Mouse (Mus musculus) urinary bladder, adult 2 months (tissue): ENCODE measurements around the gene Tmem88. TPM values are rescaled to one million over a fixed set of nuclear protein-coding genes. Genes with fewer than 3 reads are reported as not detected.

ENCODE experiments used
- DNase-seq: peaks from one replicate; pipeline ENCODE4 v3.0.0; 2022; ENCODE audit warnings: low spot score
- polyA plus RNA-seq: library from polyadenylated mRNA; depleted of rRNA; stranded (reverse); fragments of >200 nt; gene quantifications from 2 replicates; pipeline ENCODE4 v1.2.3, GENCODE M21; 2012

Tmem88 gene
- polyA plus RNA-seq, 1 experiment, result 11.5 TPM

GRCm38 (mm10) chr11:69404595-69405396 lies 6.8 kb upstream of the Tmem88 start:
- no peak for DNase-seq

GRCm38 (mm10) chr11:69403691-69404594 lies 5.9 kb upstream of the Tmem88 start:
- DNase-seq, result no peak

- DNase-seq, result no peak
Observed at GRCm38 (mm10) chr11:69401987-69402386, 4.0 kb upstream of the Tmem88 start.

GRCm38 (mm10) chr11:69401210-69401637 lies 3.2 kb upstream of the Tmem88 start:
- peak; percentile 72 for DNase-seq

GRCm38 (mm10) chr11:69400083-69400850 lies 2.2 kb upstream of the Tmem88 start:
- DNase-seq, result no peak

GRCm38 (mm10) chr11:69399201-69400082 lies 1.4 kb upstream of the Tmem88 start:
- no peak for DNase-seq

- DNase-seq, result no peak
Observed at GRCm38 (mm10) chr11:69398486-69399200, 609 bp upstream of the Tmem88 start.

GRCm38 (mm10) chr11:69397581-69398057 lies 415 bp downstream of the Tmem88 start:
- no peak for DNase-seq

- DNase-seq, result no peak
Observed at GRCm38 (mm10) chr11:69396772-69397171, 1.3 kb downstream of the Tmem88 start.

GRCm38 (mm10) chr11:69395634-69396373 lies 2.2 kb downstream of the Tmem88 start:
- peak; percentile 90 for DNase-seq

GRCm38 (mm10) chr11:69395235-69395633 lies 2.8 kb downstream of the Tmem88 start, which contains the start of the genes Naa38 and Cyb5d1:
Gene Naa38 (plus strand): TSS chr11:69395487.
Gene Cyb5d1 (minus strand): TSS chr11:69395631.
- peak; percentile 72 for DNase-seq

GRCm38 (mm10) chr11:69394591-69395167 lies 3.4 kb downstream of the Tmem88 start:
- peak; percentile 34 for DNase-seq

- DNase-seq, result no peak
Observed at GRCm38 (mm10) chr11:69390400-69391034, 7.5 kb downstream of the Tmem88 start.

- peak; percentile 32 for DNase-seq
Observed at GRCm38 (mm10) chr11:69389531-69390399, 8.3 kb downstream of the Tmem88 start.

- no peak for DNase-seq
Observed at GRCm38 (mm10) chr11:69388680-69389079, 9.4 kb downstream of the Tmem88 start.

GRCm38 (mm10) chr11:69386758-69387157 lies 11.3 kb downstream of the Tmem88 start:
- DNase-seq, result no peak

GRCm38 (mm10) chr11:69384979-69385378 lies 13.1 kb downstream of the Tmem88 start:
- DNase-seq, result no peak
